Mouse (Mus musculus) lung, adult 2 months (tissue): Measurements from ENCODE around the gene Ntm.

ENCODE experiments used
- CTCF ChIP-seq: fragments of 200-500 bp; IDR thresholded peaks from 2 replicates; pipeline ENCODE4 v1.5.1; 2011; ENCODE audit warnings: mild to moderate bottlenecking, low read length, control low read depth; ENCODE audit not compliant: insufficient read depth
- POLR2A ChIP-seq: fragments of 200-500 bp; IDR thresholded peaks from 2 replicates; pipeline ENCODE4 v1.6.1; 2011; ENCODE audit warnings: low read depth, mild to moderate bottlenecking, control low read depth, low read length, borderline replicate concordance; ENCODE audit errors: extremely low read depth

DNA sequence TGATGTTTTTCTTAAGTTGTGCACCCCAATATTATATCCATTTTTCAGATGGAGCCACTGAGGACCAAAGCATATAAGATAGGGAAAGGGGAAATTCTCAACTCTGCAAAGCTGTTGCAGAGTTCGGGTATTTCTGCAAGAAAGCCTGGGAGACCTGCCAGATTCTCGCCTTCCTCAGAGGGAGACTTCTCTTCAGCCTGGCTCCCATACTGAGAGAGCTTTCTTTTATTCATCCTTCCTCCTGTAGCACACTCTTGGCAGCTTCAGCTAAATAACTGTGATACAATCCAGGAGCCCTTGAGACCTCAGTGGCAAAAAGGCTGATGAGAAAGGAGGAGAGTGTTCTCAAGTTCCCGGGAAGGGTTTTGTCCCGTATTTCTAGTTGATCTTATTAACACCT is 365.3 kb downstream of the Ntm start:
- TF ChIP-seq CTCF (no peak), POLR2A (no peak)
